Mouse (Mus musculus): ENCODE measurements around the gene Zfp988. TPM values are rescaled to one million over a fixed set of nuclear protein-coding genes. Genes with fewer than 3 reads are reported as not detected.

Gene Zfp988
- polyA plus RNA-seq, 2 experiments: 0.04 to 0.14 TPM

Other genes with a start within 250 kb of the Zfp988 start
- 2.1 and 4.7 TPM in 2 replicates for gene Zfp991, start 173.6 kb upstream of the Zfp988 start, polyA plus RNA-seq (2012; rRNA removed)
- gene Zfp991, start 173.6 kb upstream of the Zfp988 start, polyA plus RNA-seq (2014; fragmentation: Nextera tagmentation; extraction: Ambion mirVana): 9.4 TPM in 2 replicates
- not detected in 2 replicates for gene Zfp978, start 55.6 kb downstream of the Zfp988 start, polyA plus RNA-seq (2012; rRNA removed)
- gene Zfp978, start 55.6 kb downstream of the Zfp988 start, polyA plus RNA-seq (2014; fragmentation: Nextera tagmentation; extraction: Ambion mirVana): 0.23 TPM in 1 of 2 replicates, not detected in the other
- gene Zfp982, start 186.7 kb downstream of the Zfp988 start, polyA plus RNA-seq (2012; rRNA removed): 1.6 and 3.4 TPM in 2 replicates
- 6.4 TPM in 2 replicates for gene Zfp982, start 186.7 kb downstream of the Zfp988 start, polyA plus RNA-seq (2014; fragmentation: Nextera tagmentation; extraction: Ambion mirVana)
- gene Gm16503, start 234.5 kb downstream of the Zfp988 start, polyA plus RNA-seq (2012; rRNA removed): 0.51 and 0.85 TPM in 2 replicates
- gene Gm16503, start 234.5 kb downstream of the Zfp988 start, polyA plus RNA-seq (2014; fragmentation: Nextera tagmentation; extraction: Ambion mirVana): 0.41 and 0.59 TPM in 2 replicates
- 0.03 and 0.09 TPM in 2 replicates for gene Zfp985, start 247.6 kb downstream of the Zfp988 start, polyA plus RNA-seq (2012; rRNA removed)
- 0.21 and 0.25 TPM in 2 replicates for gene Zfp985, start 247.6 kb downstream of the Zfp988 start, polyA plus RNA-seq (2014; fragmentation: Nextera tagmentation; extraction: Ambion mirVana)